Mouse (Mus musculus): ENCODE measurements around the gene Frem2. TPM values are rescaled to one million over a fixed set of nuclear protein-coding genes. Genes with fewer than 3 reads are reported as not detected.

The Frem2 gene
- total RNA-seq, 2 experiments from 2014 or later = 7.0 to 9.4 TPM

GRCm38 (mm10) chr3:53564521-53564920, 92.6 kb downstream of the Frem2 start:
- intact Hi-C loops (cut with DNase I; ENCODE audit: low total_unique reads) = loop anchor here (10.0 kb wide), 1 partner anchor 1420 kb away; no protein-coding TSS in a partner anchor
- DNase-seq = no peak

DNA sequence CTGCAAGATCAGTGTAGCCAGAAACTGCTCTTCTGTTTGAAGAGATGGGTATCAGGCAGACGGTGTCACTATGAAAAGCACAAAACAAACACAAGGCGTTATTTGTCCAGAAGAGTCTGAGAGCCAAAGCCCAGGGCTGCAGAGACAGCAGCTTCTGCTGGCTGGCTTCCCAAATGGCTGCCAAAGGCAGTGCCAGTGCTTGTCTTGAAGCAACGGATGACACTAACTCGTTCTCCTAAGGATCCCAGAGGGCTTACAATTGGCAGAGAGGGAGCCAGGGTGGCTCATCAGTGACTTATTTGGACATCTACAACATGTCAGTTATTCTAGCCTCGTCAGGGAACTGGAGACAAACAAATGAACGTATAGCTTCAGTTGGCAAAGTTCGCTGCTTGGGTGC, 93.4 kb downstream of the Frem2 start:
- intact Hi-C loops (cut with DNase I; ENCODE audit: low total_unique reads) = loop anchor here (10.0 kb wide), 1 partner anchor 1419 kb away; no protein-coding TSS in a partner anchor
- DNase-seq = peak; percentile 53

GRCm38 (mm10) chr3:53561813-53562212, 95.3 kb downstream of the Frem2 start:
- no peak for DNase-seq
- intact Hi-C loops (cut with DNase I; ENCODE audit: low total_unique reads) = loop anchor here (10.0 kb wide), 1 partner anchor 1417 kb away; no protein-coding TSS in a partner anchor

- intact Hi-C loops (cut with DNase I; ENCODE audit: low total_unique reads) = no loop called here
- DNase-seq = no peak
These were observed 98.1 kb downstream of the Frem2 start for GRCm38 (mm10) chr3:53559056-53559455.

DNA sequence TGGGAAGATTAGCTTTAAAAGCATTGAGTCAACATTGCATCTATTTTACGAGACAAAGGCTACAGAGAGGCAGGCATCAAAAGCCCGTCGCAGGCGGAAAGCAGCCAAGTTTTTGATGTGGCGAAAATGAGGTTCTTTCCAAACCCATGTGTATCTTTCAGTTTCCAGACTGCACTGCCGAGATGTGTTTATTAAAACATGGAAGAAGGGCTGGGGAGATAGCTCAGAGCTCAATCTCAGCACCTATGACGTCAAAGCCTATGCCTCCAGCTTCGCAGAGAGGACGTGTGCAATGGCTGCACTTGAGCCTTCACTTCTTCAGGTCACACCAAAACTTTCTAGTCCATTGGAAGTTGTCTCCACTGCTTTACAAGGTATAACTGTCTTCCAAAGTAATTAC, 98.9 kb downstream of the Frem2 start:
- no peak for DNase-seq
- intact Hi-C loops (cut with DNase I; ENCODE audit: low total_unique reads) = no loop called here

- DNase-seq = no peak
- intact Hi-C loops (cut with DNase I; ENCODE audit: low total_unique reads) = no loop called here
These were observed 99.6 kb downstream of the Frem2 start for GRCm38 (mm10) chr3:53557388-53558214.

DNA sequence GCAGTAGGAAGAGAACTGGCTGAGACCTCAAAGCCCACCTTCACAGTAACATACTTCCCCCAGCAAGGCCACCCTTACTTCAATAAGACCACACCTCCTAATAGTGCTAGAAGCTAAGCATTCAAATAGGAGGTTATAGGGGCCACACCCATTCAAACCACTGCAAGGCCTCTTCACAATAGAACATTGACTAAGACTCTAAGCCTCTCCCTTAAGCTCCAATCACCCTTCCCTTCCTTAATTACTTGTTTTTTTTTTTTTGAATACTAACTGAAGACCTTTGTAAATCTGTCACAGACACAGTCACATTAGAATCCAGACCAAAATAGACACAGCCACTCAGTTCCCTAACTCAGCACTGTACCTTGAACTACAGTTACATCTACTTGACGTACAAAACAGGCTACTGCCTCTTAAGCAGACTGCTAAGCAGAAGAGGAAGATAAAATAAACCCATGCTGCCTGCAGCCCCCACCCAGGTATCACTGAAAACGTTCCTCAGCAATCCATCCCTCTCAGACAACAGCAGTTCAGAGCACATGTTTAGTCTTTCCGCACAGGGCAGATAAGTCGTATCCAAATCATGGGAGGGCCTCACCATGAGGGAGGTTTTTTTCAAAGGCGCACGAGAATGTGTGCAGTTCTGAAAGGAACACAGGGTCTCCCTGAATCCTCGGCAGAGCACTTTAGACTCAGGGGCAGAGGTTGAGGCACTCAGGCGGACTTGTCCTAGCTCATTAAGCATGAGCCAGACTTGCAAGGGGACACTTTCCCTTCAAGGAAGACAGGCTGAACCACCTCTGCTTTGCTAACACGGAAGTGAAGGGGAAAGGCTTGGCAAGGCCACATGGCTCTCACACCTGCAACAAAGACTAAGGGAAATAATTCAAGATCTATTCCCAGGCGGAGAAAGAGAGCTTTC, 101.9 kb downstream of the Frem2 start:
- intact Hi-C loops (cut with DNase I; ENCODE audit: low total_unique reads) = no loop called here
- no peak for DNase-seq

DNA sequence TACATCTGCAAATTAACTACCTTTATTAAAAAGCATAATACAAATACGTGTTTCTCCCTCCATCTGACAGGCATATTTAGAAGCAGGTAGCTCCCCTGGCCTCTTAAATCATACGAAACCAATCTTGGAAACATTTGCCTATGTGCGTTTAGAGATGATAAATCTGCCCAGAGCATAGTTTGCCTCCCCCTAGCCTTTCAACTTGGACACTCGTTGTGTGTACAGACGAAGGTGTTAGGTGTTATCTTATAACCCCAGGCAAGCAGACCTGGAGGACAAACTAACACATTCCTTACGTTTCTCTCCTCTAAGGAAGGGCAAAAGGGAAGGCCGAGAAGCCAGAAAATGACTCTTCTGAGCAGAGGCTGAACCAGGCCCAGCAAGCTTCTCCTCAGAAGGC, 104.5 kb downstream of the Frem2 start:
- intact Hi-C loops (cut with DNase I; ENCODE audit: low total_unique reads) = no loop called here
- DNase-seq = no peak

- intact Hi-C loops (cut with DNase I; ENCODE audit: low total_unique reads) = no loop called here
- no peak for DNase-seq
These were observed 125.1 kb downstream of the Frem2 start for GRCm38 (mm10) chr3:53532091-53532490.

DNA sequence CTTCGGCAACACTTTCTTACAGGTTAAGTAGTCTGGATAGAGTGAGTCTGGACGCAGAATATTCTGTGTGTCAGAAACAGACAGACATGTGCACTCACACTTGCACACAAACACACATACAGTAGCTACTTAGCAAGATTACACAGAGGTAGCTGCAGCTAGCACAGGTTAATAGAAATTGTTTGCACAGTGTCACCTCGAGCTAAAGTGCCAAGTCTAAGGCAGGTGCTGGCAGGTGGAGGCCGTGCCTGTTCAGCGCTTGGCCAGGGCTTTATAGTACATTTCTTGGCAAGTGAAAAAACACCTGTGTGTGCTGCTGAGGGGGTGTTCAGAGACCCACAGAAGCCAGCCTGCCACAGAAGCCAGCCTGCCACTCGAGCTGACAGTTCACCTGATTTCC, 126.8 kb downstream of the Frem2 start:
- no peak for DNase-seq
- intact Hi-C loops (cut with DNase I; ENCODE audit: low total_unique reads) = no loop called here

GRCm38 (mm10) chr3:53525737-53526136, 131.4 kb downstream of the Frem2 start:
- intact Hi-C loops (cut with DNase I; ENCODE audit: low total_unique reads) = loop anchor here (5.0 kb wide), 1 partner anchor 202 kb away; no protein-coding TSS in a partner anchor
- DNase-seq = peak; percentile 77

GRCm38 (mm10) chr3:53522794-53523193, 134.4 kb downstream of the Frem2 start:
- intact Hi-C loops (cut with DNase I; ENCODE audit: low total_unique reads) = no loop called here

DNA sequence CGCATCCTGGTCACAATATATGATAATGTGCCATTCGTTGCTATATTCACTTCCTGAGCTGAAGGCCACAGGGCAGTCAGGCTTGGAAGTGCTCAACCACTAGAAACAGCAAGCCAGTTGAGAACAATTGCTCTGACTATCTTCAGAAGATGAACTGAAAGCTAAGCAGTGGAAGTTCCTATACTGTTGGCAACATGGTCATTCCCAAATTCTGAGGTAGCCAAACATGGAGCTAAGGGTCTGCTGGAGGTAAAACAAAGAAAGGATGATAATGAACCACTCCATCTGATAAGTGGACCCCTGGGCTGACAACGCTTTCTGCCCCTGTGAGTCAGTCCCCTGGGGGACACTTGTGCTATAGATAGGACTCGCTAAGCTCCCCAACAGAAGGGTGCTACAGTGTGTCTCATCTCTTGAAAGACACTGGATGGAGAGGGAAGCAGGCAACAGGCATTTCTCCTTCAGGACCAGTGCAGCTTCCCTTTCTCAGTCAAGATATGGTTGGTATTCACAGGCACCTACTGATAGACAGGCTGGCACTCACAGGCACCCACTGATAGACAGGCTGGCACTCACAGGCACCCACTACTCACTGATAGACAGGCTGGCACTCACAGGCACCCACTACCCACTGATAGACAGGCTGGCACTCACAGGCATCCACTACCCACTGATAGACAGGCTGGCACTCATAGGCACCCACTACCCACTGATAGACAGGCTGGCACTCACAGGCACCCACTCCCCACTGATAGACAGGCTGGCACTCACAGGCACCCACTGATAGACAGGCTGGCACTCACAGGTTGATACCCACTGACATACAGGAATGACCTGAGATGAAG, 142.7 kb downstream of the Frem2 start:
- intact Hi-C loops (cut with DNase I; ENCODE audit: low total_unique reads) = no loop called here

More at GRCm38 (mm10) chr3:53522794-53523193, 134.4 kb downstream of the Frem2 start:
- no peak for DNase-seq

GRCm38 (mm10) chr3:53513096-53513495, 144.1 kb downstream of the Frem2 start:
- intact Hi-C loops (cut with DNase I; ENCODE audit: low total_unique reads) = no loop called here
- DNase-seq = no peak

More for the DNA sequence above, 142.7 kb downstream of the Frem2 start:
- DNase-seq = no peak

DNA sequence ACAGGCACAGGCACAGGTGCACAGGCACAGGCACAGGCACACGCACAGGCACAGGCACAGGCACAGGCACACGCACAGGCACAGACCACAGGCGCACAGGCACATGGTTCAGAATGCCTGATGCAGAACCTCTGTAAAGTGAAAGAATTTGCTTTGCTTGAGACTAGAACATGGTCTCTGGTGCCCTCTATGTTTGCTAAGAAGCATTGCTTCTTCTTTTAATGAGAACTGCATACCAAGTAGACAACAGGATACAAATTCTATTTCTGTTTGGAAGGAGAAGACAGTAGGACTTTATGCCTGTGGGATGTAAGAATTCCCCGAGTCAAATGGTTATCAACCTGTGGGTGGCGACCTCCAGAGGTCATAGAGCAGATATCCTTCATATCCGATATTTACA, 154.7 kb downstream of the Frem2 start:
- no peak for DNase-seq
- intact Hi-C loops (cut with DNase I; ENCODE audit: low total_unique reads) = no loop called here

- peak; percentile 9 for DNase-seq
- intact Hi-C loops (cut with DNase I; ENCODE audit: low total_unique reads) = no loop called here
These were observed 158.7 kb downstream of the Frem2 start for GRCm38 (mm10) chr3:53498351-53498905.

GRCm38 (mm10) chr3:53488353-53488752, 168.8 kb downstream of the Frem2 start, which contains the start of gene Stoml3:
TSS of gene Stoml3 (plus strand) at chr3:53488653.
- no peak for DNase-seq
- intact Hi-C loops (cut with DNase I; ENCODE audit: low total_unique reads) = no loop called here

- intact Hi-C loops (cut with DNase I; ENCODE audit: low total_unique reads) = no loop called here
- DNase-seq = no peak
These were observed 170.1 kb downstream of the Frem2 start for GRCm38 (mm10) chr3:53486996-53487576.

- no peak for DNase-seq
- intact Hi-C loops (cut with DNase I; ENCODE audit: low total_unique reads) = no loop called here
These were observed 170.6 kb downstream of the Frem2 start for GRCm38 (mm10) chr3:53486561-53486960.
